8 mouse cellular contexts compared by ENCODE assay signal in genomic region chr2:146469707-146470420, GRCm38 (mm10). TPM values are rescaled to one million over a fixed set of nuclear protein-coding genes. Genes with fewer than 3 reads are reported as not detected.
DNase-seq lines count a peak whose midpoint lies in the region; ATAC-seq and TF ChIP-seq lines count a peak whose summit lies in the region.

No protein-coding gene starts in this region.

- peak; percentile 96 for TF ChIP-seq CTCF in layer of hippocampus, adult 2 months (conservative IDR thresholded peaks at IDR 0.05)

- DNase-seq in CD4-positive, CD25-positive, alpha-beta regulatory T cell, adult 2 months (ENCODE audit: low read depth, low spot score), result peak; percentile 34
- peak; percentile 38 to 51 for DNase-seq in right cerebral cortex, adult 2 months (ENCODE audit: low spot score in 2 of 2)
- no peak for DNase-seq in right cerebral cortex, postnatal 25 days
- DNase-seq in forelimb bud, embryonic 11.5 days (ENCODE audit: low read depth, low spot score), result peak; percentile 17
- peak; percentile 48 to 55 for DNase-seq in layer of hippocampus, adult 2 months (ENCODE audit: low spot score in 2 of 2)
- DNase-seq in gastrocnemius, postnatal 4 days (ENCODE audit: low spot score in 2 of 2), result no peak

- ATAC-seq in CD4-positive, CD25-positive, alpha-beta regulatory T cell, adult 4 months, result no peak
- ATAC-seq in megakaryocyte-erythroid progenitor cell, adult 5-6 weeks (replicated peaks; ENCODE audit: low FRiP score, low TSS enrichment, poor library complexity, severe bottlenecking), result peak; percentile 67

- no peak overlapping the region for H3K27ac ChIP-seq in layer of hippocampus, adult 2 months

- no peak overlapping the region for H3K4me3 ChIP-seq in layer of hippocampus, adult 2 months

RNA-seq across cellular contexts. Expression of gene Ralgapa2, which starts 42.3 kb away (rescaled TPM):
- polyA plus RNA-seq in CD4-positive, CD25-positive, alpha-beta regulatory T cell, adult 4 months (2017; shearing (Covaris generic)), result 10 to 100 TPM; 11.1 to 11.2 TPM
- 10 to 100 TPM; 25.7 to 29.8 TPM for total RNA-seq in layer of hippocampus, adult 2 months (2021)
- 27.1 and 33.1 TPM in 2 replicates for total RNA-seq in megakaryocyte-erythroid progenitor cell, adult 5-6 weeks (2014; fragmentation: Nextera tagmentation)
- total RNA-seq in megakaryocyte-erythroid progenitor cell, adult 5-6 weeks (2017), result 10.8 and 11.4 TPM in 2 replicates
- 1 to 10 TPM; 7.0 to 8.2 TPM for total RNA-seq in gastrocnemius, postnatal 4 days (2021)

Comparison
In these comparisons a context has a peak if more than half of its experiments do, and no peak if none do; other contexts are left out.
1. DNase-seq: peak in CD4-positive, CD25-positive, alpha-beta regulatory T cell, adult 2 months (single experiment), right cerebral cortex, adult 2 months (2 of 2), forelimb bud, embryonic 11.5 days (single experiment) and layer of hippocampus, adult 2 months (2 of 2); none in right cerebral cortex, postnatal 25 days (single experiment) and gastrocnemius, postnatal 4 days (0 of 2).